Mouse (Mus musculus): ENCODE results near the gene Evi2b.

DNA sequence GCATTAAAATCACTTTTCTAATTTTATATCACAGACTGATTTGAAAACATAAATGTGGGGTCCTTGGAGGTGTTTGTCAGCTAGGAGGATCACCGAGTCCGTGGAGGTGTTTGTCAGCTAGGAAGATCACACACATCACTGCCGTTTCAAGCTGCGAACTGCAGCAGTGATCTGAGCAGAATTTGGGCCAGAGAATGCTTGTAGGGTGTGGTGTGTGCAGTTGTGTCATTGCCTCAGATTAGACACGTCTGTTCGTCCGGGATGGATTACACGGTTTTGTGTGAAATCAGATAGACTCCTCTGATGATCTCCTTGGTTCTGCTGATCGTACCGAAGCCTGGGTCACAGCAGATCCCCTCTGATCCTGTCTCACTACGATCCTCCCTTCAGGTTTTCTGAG, 7.2 kb upstream of the Evi2b start:
- TF ChIP-seq POLR2AphosphoS5 (IDR thresholded peaks at IDR 0.05; ENCODE audit: insufficient replicate concordance, low read depth, low read length) (no peak), CTCF (IDR thresholded peaks at IDR 0.05; ENCODE audit: low read depth, low read length) (no peak)
